Mouse (Mus musculus) heart, adult 11 months (tissue): ENCODE results near the gene Mtus2.
"Not testable (repeated sequence)": the region's sequence is repeated elsewhere in the genome, so short reads cannot be mapped to it uniquely, and the experiment has no call there.

Source experiments
- DNase-seq: peaks from one replicate; pipeline ENCODE4 v3.0.0; 2022

The Mtus2 gene

GRCm38 (mm10) chr5:148288804-148289203, 331.7 kb downstream of the Mtus2 start:
- no peak for DNase-seq

GRCm38 (mm10) chr5:148289951-148290350, 332.8 kb downstream of the Mtus2 start:
- no peak for DNase-seq

- DNase-seq, result no peak
Observed at GRCm38 (mm10) chr5:148292862-148293261, 335.7 kb downstream of the Mtus2 start.

- DNase-seq, result no peak
Observed at GRCm38 (mm10) chr5:148293346-148293745, 336.2 kb downstream of the Mtus2 start.

GRCm38 (mm10) chr5:148302968-148303367, 345.8 kb downstream of the Mtus2 start:
- DNase-seq, result no peak

GRCm38 (mm10) chr5:148304112-148304511, 347.0 kb downstream of the Mtus2 start:
- DNase-seq, result no peak

GRCm38 (mm10) chr5:148310790-148311189, 353.7 kb downstream of the Mtus2 start:
- DNase-seq, result peak; percentile 93

GRCm38 (mm10) chr5:148312443-148312842, 355.3 kb downstream of the Mtus2 start:
- DNase-seq, result no peak

GRCm38 (mm10) chr5:148314931-148315330, 357.8 kb downstream of the Mtus2 start:
- DNase-seq, result no peak

- DNase-seq, result no peak
Observed at GRCm38 (mm10) chr5:148325317-148325885, 368.3 kb downstream of the Mtus2 start.

- not testable (repeated sequence) for DNase-seq
Observed at GRCm38 (mm10) chr5:148326295-148326694, 369.2 kb downstream of the Mtus2 start.

GRCm38 (mm10) chr5:148328982-148329381, 371.9 kb downstream of the Mtus2 start:
- DNase-seq, result no peak

GRCm38 (mm10) chr5:148331229-148331776, 374.2 kb downstream of the Mtus2 start:
- DNase-seq, result no peak

GRCm38 (mm10) chr5:148331926-148332621, 375.0 kb downstream of the Mtus2 start:
- no peak for DNase-seq

- peak; percentile 96 for DNase-seq
Observed at GRCm38 (mm10) chr5:148332622-148332974, 375.5 kb downstream of the Mtus2 start.

- DNase-seq, result no peak
Observed at GRCm38 (mm10) chr5:148339126-148339525, 382.0 kb downstream of the Mtus2 start.

GRCm38 (mm10) chr5:148342061-148342741, 385.1 kb downstream of the Mtus2 start:
- peak; percentile 99 for DNase-seq

- peak; percentile 93 for DNase-seq
Observed at GRCm38 (mm10) chr5:148344374-148344773, 387.3 kb downstream of the Mtus2 start.

- DNase-seq, result no peak
Observed at GRCm38 (mm10) chr5:148346543-148346942, 389.4 kb downstream of the Mtus2 start.

- peak; percentile 95 for DNase-seq
Observed at GRCm38 (mm10) chr5:148348153-148348552, 391.0 kb downstream of the Mtus2 start.

GRCm38 (mm10) chr5:148349327-148350011, 392.3 kb downstream of the Mtus2 start:
- DNase-seq, result no peak

GRCm38 (mm10) chr5:148353429-148353828, 396.3 kb downstream of the Mtus2 start:
- DNase-seq, result peak; percentile 92

GRCm38 (mm10) chr5:148354536-148354935, 397.4 kb downstream of the Mtus2 start:
- DNase-seq, result no peak
